Mouse (Mus musculus) gastrocnemius, postnatal 10 days (tissue): ENCODE measurements around the gene Rock2. TPM values are rescaled to one million over a fixed set of nuclear protein-coding genes. Genes with fewer than 3 reads are reported as not detected.
A peak's percentile ranks its signal among the peaks of the same experiment; 100 is the strongest.
"Not testable (repeated sequence)": the region's sequence is repeated elsewhere in the genome, so short reads cannot be mapped to it uniquely, and the experiment has no call there.

ENCODE experiments used
- DNase-seq: peaks from one replicate; pipeline ENCODE4 v3.0.0; 2021; ENCODE audit warnings: mixed read lengths
- total RNA-seq, 2 experiments: library from RNA; stranded (reverse); gene quantifications; 2 replicates each; pipeline ENCODE4 v1.2.3; 2021

Rock2 gene
- total RNA-seq, 2 experiments from 2014 or later = 102 to 115 TPM

GRCm38 (mm10) chr12:17000628-17001027 lies 105.9 kb downstream of the Rock2 start:
- DNase-seq = no peak

GRCm38 (mm10) chr12:17001211-17001610 lies 106.5 kb downstream of the Rock2 start:
- DNase-seq = no peak

- DNase-seq = no peak
Observed at GRCm38 (mm10) chr12:17009466-17009865, 114.8 kb downstream of the Rock2 start.

GRCm38 (mm10) chr12:17011100-17011870 lies 116.6 kb downstream of the Rock2 start, which contains the start of gene 2410004P03Rik:
Gene 2410004P03Rik, minus strand, starts transcription at chr12:17011727.
- DNase-seq = peak; percentile 90

- DNase-seq = no peak
Observed at GRCm38 (mm10) chr12:17012067-17012899, 117.6 kb downstream of the Rock2 start.

- no peak for DNase-seq
Observed at GRCm38 (mm10) chr12:17015711-17016110, 121.0 kb downstream of the Rock2 start.

- DNase-seq = peak; percentile 72
Observed at GRCm38 (mm10) chr12:17018468-17018867, 123.8 kb downstream of the Rock2 start.

GRCm38 (mm10) chr12:17021125-17021524 lies 126.4 kb downstream of the Rock2 start:
- not testable (repeated sequence) for DNase-seq

- DNase-seq = no peak
Observed at GRCm38 (mm10) chr12:17022145-17022544, 127.5 kb downstream of the Rock2 start.

GRCm38 (mm10) chr12:17024554-17025110 lies 129.9 kb downstream of the Rock2 start:
- DNase-seq = no peak

- peak; percentile 88 for DNase-seq
Observed at GRCm38 (mm10) chr12:17032694-17033463, 138.2 kb downstream of the Rock2 start.

- no peak for DNase-seq
Observed at GRCm38 (mm10) chr12:17033464-17033841, 138.8 kb downstream of the Rock2 start.

GRCm38 (mm10) chr12:17034671-17035070 lies 140.0 kb downstream of the Rock2 start:
- DNase-seq = no peak

GRCm38 (mm10) chr12:17035128-17035527 lies 140.4 kb downstream of the Rock2 start:
- peak; percentile 34 for DNase-seq

- no peak for DNase-seq
Observed at GRCm38 (mm10) chr12:17036532-17036931, 141.8 kb downstream of the Rock2 start.

- no peak for DNase-seq
Observed at GRCm38 (mm10) chr12:17037053-17037610, 142.4 kb downstream of the Rock2 start.

Other genes with a start within 250 kb of the Rock2 start
- gene Ntsr2, start 241.5 kb upstream of the Rock2 start, total RNA-seq = 1 to 10 TPM; 1.3 to 1.9 TPM
- under 1 TPM; 0.59 to 0.66 TPM for gene Greb1, start 94.0 kb upstream of the Rock2 start, total RNA-seq
- gene E2f6, start 83.9 kb upstream of the Rock2 start, total RNA-seq = 10 to 100 TPM; 57.2 to 60.9 TPM
- gene Pqlc3, start 105.5 kb downstream of the Rock2 start, total RNA-seq = 1 to 10 TPM; 1.8 to 2.4 TPM
- not detected for gene 2410004P03Rik, start 116.8 kb downstream of the Rock2 start, total RNA-seq